Mouse (Mus musculus) retina, embryonic 14.5 days (tissue): ENCODE data around the gene Tdg.
A peak's percentile ranks its signal among the peaks of the same experiment; 100 is the strongest.

ENCODE experiments used
- DNase-seq: peaks from one replicate; pipeline ENCODE4 v3.0.0-alpha.2; 2015; ENCODE audit warnings: low spot score

Tdg gene

GRCm38 (mm10) chr10:82663289-82663688 is 33.7 kb downstream of the Tdg start:
- DNase-seq: no peak

- DNase-seq: no peak
These were observed 36.3 kb downstream of the Tdg start for GRCm38 (mm10) chr10:82665951-82666350.

- peak; percentile 93 for DNase-seq
These were observed 37.0 kb downstream of the Tdg start for GRCm38 (mm10) chr10:82666436-82667234.

GRCm38 (mm10) chr10:82670205-82670604 is 40.6 kb downstream of the Tdg start:
- DNase-seq: no peak

- no peak for DNase-seq
These were observed 47.3 kb downstream of the Tdg start for GRCm38 (mm10) chr10:82676949-82677348.

DNA sequence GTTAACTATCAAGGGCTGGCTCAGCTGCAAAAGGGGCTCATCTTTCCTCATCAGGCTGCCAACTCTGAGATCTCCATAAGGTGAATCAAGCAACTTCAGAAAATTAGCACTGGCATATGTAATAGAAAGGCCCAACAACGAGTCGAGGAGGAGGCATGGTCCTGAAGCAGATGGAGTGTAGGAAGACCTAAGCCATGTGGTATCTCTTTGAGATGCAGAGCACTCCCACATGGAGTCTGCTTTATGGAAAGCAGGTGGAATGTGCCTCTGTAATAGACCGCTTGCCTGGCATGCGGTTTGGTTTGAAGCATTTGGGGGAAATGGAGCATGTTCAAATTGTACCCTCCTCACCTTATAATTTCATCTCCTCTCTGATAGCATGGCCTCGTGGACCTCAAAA is 51.1 kb downstream of the Tdg start:
- no peak for DNase-seq

DNA sequence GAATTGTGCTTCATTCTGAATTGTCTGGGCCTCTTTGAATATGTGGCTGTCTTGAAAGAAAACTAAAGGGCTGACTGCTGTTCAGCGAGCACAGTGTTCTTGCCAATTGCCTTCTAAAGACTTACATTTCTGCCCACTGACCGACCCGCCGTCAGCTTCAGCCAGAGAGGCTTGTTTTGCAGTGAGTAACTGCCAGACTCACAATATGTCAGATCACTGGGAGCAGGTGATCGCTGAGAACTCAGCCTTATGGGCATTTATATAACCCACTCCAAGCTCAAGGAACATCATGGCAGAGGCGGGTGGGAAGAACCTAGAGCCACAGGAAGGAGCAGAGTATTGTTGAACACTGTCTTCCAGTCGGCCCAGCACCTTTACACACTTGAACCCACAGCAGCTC is 52.0 kb downstream of the Tdg start:
- no peak for DNase-seq

- DNase-seq: no peak
These were observed 55.8 kb downstream of the Tdg start for GRCm38 (mm10) chr10:82685440-82685839.

DNA sequence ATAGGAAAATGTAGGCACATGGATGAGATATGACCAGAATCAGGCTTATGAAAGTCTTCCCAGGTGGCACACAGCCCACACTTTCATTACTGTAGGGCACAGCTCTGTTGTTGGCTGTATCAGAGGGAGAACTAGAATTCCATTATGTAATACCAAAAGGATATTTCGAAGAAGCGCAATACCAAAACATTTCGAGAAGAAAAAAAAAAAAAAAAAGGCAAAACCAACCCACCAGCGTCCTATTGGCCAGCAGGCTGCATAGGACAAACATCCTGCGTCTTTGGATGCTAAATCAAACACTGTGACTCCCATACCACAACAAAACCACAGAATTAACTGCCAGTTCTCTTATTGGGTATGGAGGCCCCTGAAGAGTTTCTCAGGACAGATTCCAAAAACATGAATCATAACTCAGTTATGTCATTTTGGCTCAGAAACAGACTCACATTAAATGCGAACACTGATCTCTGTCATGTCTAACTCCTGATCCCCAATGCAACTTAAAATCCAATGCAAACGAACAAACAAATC is 60.1 kb downstream of the Tdg start:
- DNase-seq: no peak

- DNase-seq: peak; percentile 44
These were observed 60.9 kb downstream of the Tdg start, which contains the start of gene Glt8d2 for GRCm38 (mm10) chr10:82690494-82690893. Gene Glt8d2 (minus strand): TSS chr10:82690650.

- no peak for DNase-seq
These were observed 66.3 kb downstream of the Tdg start, which contains the start of gene Hcfc2 for GRCm38 (mm10) chr10:82695956-82696355. Gene Hcfc2 (plus strand): TSS chr10:82696160.

GRCm38 (mm10) chr10:82696453-82697079 is 66.9 kb downstream of the Tdg start:
- no peak for DNase-seq

GRCm38 (mm10) chr10:82697305-82697898 is 67.8 kb downstream of the Tdg start:
- DNase-seq: no peak

- peak; percentile 89 for DNase-seq
These were observed 69.2 kb downstream of the Tdg start for GRCm38 (mm10) chr10:82698712-82699261.

DNA sequence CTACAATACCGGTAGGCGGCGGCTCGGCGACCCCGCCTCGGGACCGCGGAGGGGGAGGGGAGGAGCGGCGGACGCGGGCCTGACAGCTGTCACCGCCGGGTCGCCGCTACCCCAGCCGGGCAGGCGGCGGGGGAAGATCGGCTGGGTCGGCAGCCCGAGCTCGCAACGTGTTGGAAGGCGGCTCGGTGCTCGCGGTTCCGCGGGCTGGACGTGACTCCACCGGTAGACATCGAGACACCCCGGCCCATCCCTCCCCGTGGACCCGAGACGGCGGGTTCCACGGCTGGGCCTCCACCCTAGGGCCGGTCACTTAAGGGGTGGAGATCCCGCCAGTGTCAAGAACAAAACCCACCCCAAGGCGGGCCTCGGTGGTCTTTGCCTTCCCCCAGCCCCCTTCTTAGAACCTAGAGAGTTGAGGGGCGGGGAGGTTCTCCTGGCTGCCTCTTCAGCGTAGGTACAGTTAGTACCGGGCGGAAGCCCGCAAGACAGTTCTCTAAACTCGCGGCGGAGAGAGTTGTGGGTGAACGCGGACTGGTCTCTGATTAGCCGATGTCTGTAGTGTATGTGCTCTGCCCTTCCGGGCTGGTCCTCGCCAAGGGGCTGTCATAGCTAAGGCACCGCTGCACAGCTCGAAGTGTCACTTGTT is 69.8 kb downstream of the Tdg start:
- DNase-seq: peak; percentile 48
